Mouse (Mus musculus) retina, adult 2 months (tissue): Measurements from ENCODE around the gene Sec24a.
"Not testable (repeated sequence)": the region's sequence is repeated elsewhere in the genome, so short reads cannot be mapped to it uniquely, and the experiment has no call there.

Source experiments
- DNase-seq: peaks from one replicate; pipeline ENCODE4 v3.0.0-alpha.2; 2012; ENCODE audit warnings: low read depth, low spot score

Gene Sec24a

DNA sequence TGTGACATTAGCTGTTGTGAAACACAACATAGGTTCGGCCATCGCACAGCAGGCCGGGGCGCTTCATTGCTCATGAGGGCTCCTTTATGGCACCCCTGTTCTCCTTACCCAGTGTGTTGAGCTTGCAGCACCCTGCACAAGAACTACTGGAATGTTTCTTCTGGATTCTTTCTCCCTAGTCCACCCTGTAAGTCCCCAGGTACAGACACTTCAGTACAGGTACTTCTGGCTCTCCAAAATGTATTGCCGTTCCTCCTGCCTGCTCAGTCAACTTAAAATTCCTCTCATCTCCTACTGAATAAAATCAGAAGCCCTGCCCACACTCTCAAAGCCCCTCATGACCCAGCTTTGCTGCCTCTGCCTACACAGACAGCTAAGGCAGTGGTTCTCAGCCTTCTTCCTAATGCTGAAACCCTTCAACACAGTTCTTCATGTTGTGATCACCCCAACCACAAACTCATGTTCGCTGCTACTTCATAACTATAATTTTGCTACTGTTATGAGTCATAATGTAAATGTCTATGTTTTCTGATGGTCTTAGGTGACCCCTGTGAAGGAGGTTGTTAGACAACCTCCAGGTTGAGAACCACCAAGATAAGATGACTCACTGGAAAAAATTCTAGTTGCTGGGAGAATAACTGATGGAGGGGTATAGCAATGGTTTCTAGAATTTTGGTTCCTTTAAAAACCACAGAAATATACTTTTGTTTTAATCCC lies 3.3 kb downstream of the Sec24a start:
- no peak for DNase-seq

- no peak for DNase-seq
These were observed 4.2 kb downstream of the Sec24a start for GRCm38 (mm10) chr11:51759251-51759650.

GRCm38 (mm10) chr11:51758207-51758606 lies 5.2 kb downstream of the Sec24a start:
- DNase-seq, result not testable (repeated sequence)

- DNase-seq, result no peak
These were observed 5.8 kb downstream of the Sec24a start for GRCm38 (mm10) chr11:51757625-51758024.

- no peak for DNase-seq
These were observed 6.4 kb downstream of the Sec24a start for GRCm38 (mm10) chr11:51757023-51757422.

- DNase-seq, result peak; percentile 79
These were observed 7.1 kb downstream of the Sec24a start for GRCm38 (mm10) chr11:51756352-51756771.

- DNase-seq, result no peak
These were observed 7.7 kb downstream of the Sec24a start for GRCm38 (mm10) chr11:51755621-51756311.

DNA sequence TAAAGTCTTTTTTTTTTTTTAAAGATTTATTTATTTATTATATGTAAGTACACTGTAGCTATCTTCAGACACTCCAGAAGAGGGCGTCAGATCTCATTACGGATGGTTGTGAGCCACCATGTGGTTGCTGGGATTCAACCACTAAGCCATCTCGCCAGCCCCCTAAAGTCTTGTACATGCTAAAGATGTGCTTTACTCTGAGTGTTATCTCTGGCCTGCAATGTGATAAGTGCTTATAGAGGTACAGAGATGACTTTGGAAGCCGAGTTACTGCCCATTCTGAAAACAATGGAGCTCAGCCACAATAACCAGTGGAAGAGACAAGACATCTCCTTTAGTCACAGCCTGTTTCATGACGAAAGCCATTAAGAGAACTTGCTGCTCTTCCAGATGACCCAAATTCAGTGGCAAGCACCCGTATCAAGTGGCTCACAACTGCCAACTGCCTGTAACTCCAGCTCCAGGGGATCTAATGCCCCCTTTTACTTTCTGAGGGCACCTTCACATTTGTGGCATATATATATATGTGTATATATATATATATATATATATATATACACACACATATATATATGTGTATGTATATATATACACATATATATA lies 11.7 kb downstream of the Sec24a start:
- not testable (repeated sequence) for DNase-seq

DNA sequence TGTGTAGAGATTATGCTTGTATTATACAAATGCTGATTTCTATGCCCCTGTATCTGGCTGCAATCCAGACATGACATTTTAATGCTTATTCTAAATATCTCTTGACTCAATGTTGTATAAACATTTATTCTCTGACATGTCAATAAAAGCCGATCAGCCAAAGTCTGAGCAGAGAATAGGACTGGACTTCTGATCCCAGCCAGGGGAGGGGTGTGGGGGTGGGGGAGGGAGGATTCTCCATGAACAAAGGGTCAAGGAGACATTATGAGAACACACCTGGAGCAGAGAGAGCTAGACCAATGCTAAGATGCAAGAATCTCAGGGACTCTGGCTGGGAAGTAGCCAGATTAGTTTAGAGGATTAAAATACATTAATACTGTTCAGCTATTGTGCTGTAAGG lies 17.3 kb downstream of the Sec24a start:
- no peak for DNase-seq

GRCm38 (mm10) chr11:51740701-51741100 lies 22.7 kb downstream of the Sec24a start:
- DNase-seq, result no peak

DNA sequence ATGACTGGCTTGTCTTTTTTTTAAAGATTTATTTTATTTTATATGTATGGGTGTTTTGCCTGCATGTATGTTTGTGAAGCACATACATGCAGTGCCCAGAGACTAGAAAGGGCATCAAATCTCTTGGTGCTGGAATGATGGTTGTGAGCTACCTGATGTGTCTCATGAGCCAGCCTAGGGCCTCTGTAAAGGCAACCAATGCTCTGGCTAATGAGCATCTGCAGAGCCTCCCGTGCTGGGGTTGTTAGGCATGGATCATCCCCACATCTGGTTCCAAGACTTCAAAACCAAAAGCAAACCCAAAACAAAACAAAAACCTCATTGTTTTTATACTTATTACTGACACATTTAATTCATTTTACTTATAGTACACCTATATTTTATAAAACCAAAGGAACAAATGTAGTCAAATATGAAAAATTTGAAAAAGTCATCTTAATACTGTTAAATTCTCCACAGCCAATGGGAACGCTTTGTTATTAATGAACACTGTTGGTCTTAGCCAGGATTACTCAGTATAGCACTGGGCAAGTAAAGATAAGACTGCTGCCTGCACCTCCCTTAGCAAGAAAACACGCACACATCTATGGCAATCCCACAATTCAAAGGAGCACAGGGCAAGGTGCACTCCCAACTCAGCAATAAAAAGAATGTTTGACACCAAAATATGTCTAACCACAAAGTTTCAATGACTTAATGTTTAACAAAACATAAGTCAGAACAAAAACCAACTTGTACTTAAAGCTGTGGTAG lies 24.6 kb downstream of the Sec24a start:
- no peak for DNase-seq

- DNase-seq, result not testable (repeated sequence)
These were observed 29.2 kb downstream of the Sec24a start for GRCm38 (mm10) chr11:51734218-51734617.

DNA sequence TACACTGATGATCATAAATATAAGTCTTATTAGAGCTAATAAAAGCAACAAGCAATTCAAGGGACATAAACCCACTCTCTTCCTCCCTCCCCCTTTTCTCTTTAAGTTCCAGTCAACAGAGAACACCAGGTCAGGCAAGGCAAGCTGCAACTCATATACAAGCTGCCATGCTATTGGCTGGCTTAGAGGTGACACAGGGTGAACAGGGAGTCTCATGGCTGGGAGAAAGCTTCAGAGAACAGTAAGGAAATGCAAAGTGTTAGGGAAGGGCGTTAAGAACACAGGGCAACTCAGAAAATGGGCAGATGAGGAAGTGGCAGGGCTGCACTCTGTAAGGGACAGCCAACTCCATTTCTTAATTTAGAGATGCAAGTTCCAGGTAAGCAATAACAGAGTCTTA lies 30.6 kb downstream of the Sec24a start:
- DNase-seq, result no peak

GRCm38 (mm10) chr11:51721066-51721465 lies 42.4 kb downstream of the Sec24a start:
- no peak for DNase-seq

GRCm38 (mm10) chr11:51707080-51707479 lies 56.4 kb downstream of the Sec24a start:
- no peak for DNase-seq

- DNase-seq, result no peak
These were observed 57.0 kb downstream of the Sec24a start for GRCm38 (mm10) chr11:51706451-51706850.

DNA sequence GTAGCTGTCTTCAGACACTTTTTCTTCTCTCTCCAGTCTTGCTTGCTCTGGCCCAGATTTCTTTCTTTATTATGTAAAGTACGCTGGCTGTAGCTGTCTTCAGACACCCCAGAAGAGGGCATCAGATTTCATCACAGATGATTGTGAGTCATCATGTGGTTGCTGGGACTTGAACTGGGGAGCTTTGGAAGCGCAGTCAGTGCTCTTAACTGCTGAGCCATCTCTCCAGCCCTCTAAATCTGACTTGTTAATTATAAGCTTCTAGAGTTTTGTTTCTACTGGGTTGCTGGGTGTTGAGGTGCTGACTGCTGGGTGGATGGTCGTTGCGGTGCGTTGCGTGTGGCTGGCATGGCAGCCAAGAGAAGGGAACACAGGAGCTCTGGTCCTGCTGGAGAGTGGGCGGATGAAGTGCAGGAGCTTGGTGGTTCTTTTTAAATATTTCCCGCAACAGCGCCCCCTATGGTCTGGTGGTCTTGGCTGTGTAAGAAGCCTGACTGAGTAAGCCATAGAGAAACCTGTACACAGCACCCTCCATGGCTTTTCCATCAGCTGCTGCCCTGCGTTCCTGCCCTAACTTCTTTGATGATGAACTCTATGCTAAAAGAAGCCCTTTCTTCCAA lies 59.9 kb downstream of the Sec24a start:
- no peak for DNase-seq

- DNase-seq, result no peak
These were observed 60.6 kb downstream of the Sec24a start for GRCm38 (mm10) chr11:51702831-51703230.

- no peak for DNase-seq
These were observed 68.5 kb downstream of the Sec24a start for GRCm38 (mm10) chr11:51694984-51695383.

DNA sequence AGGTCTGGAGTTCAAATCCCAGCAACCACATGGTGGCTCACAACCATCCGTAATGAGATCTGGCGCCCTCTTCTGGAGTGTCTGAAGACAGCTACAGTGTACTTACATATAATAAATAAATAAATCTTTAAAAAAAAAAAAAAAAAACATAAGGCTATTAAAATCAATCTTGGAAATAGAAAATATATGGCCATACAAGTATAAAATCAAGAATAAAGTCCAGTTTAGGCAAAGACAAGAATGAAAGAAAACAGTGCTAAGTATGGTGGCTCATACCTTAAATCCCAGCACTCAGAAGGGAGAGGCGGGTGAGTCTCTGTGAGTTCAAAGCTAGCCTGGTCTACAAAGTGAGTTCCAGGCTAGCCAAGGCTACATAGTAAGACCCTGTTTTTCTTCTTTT lies 72.8 kb downstream of the Sec24a start:
- not testable (repeated sequence) for DNase-seq

GRCm38 (mm10) chr11:51689343-51689742 lies 74.1 kb downstream of the Sec24a start:
- DNase-seq, result no peak
